Mouse (Mus musculus): ENCODE measurements around the gene Hoxd13. TPM values are rescaled to one million over a fixed set of nuclear protein-coding genes. Genes with fewer than 3 reads are reported as not detected.

The Hoxd13 gene
- polyA plus RNA-seq, 1 experiment: 0.04 TPM

GRCm38 (mm10) chr2:74656632-74657021, 11.5 kb upstream of the Hoxd13 start:
- TF ChIP-seq CTCF (IDR thresholded peaks at IDR 0.05; ENCODE audit: borderline replicate concordance, control insufficient read depth, extremely low read depth, insufficient read depth, low read length, poor library complexity) (no peak), POLR2A (IDR thresholded peaks at IDR 0.05; ENCODE audit: control insufficient read depth, extremely low read depth, insufficient read depth, low read length, poor library complexity) (no peak)
- WGBS: 12% methylated on average over 4 of the region's 4 CpGs
- DNase-seq: no peak
- no peak overlapping the region for H3K27ac ChIP-seq (ENCODE audit: control insufficient read depth, insufficient read depth, low read length)
- peaks cover 36% of the 10 kb centered on the region for H3K27me3 ChIP-seq (ENCODE audit: control insufficient read depth, insufficient read depth, low read length)
- H3K4me1 ChIP-seq (replicated peaks; ENCODE audit: control insufficient read depth, insufficient read depth, low read length): no peaks in the 10 kb centered on the region
- H3K36me3 ChIP-seq (ENCODE audit: control insufficient read depth, insufficient read depth, low read length): no peaks in the 10 kb centered on the region
- H3K4me3 ChIP-seq (ENCODE audit: control insufficient read depth, insufficient read depth, low read length): no peak overlapping the region

GRCm38 (mm10) chr2:74657251-74658023, 10.7 kb upstream of the Hoxd13 start:
- no peak overlapping the region for H3K4me3 ChIP-seq (ENCODE audit: control insufficient read depth, insufficient read depth, low read length)

GRCm38 (mm10) chr2:74658024-74658666, 10.0 kb upstream of the Hoxd13 start:
- H3K36me3 ChIP-seq (ENCODE audit: control insufficient read depth, insufficient read depth, low read length): no peaks in the 10 kb centered on the region
- 7% methylated on average over 15 of the region's 15 CpGs for WGBS
- no peak for DNase-seq
- H3K4me1 ChIP-seq (replicated peaks; ENCODE audit: control insufficient read depth, insufficient read depth, low read length): no peaks in the 10 kb centered on the region
- no peak overlapping the region for H3K4me3 ChIP-seq (ENCODE audit: control insufficient read depth, insufficient read depth, low read length)
- no peak for TF ChIP-seq CTCF (IDR thresholded peaks at IDR 0.05; ENCODE audit: borderline replicate concordance, control insufficient read depth, extremely low read depth, insufficient read depth, low read length, poor library complexity)
- no peak for TF ChIP-seq POLR2A (IDR thresholded peaks at IDR 0.05; ENCODE audit: control insufficient read depth, extremely low read depth, insufficient read depth, low read length, poor library complexity)
- H3K27ac ChIP-seq (ENCODE audit: control insufficient read depth, insufficient read depth, low read length): no peak overlapping the region
- peaks cover 41% of the 10 kb centered on the region for H3K27me3 ChIP-seq (ENCODE audit: control insufficient read depth, insufficient read depth, low read length)

More at GRCm38 (mm10) chr2:74657251-74658023, 10.7 kb upstream of the Hoxd13 start:
- no peaks in the 10 kb centered on the region for H3K4me1 ChIP-seq (replicated peaks; ENCODE audit: control insufficient read depth, insufficient read depth, low read length)
- no peaks in the 10 kb centered on the region for H3K36me3 ChIP-seq (ENCODE audit: control insufficient read depth, insufficient read depth, low read length)
- TF ChIP-seq CTCF (IDR thresholded peaks at IDR 0.05; ENCODE audit: borderline replicate concordance, control insufficient read depth, extremely low read depth, insufficient read depth, low read length, poor library complexity) (no peak), POLR2A (IDR thresholded peaks at IDR 0.05; ENCODE audit: control insufficient read depth, extremely low read depth, insufficient read depth, low read length, poor library complexity) (no peak)
- H3K27me3 ChIP-seq (ENCODE audit: control insufficient read depth, insufficient read depth, low read length): peaks cover 40% of the 10 kb centered on the region
- WGBS: 5% methylated on average over 62 of the region's 62 CpGs
- H3K27ac ChIP-seq (ENCODE audit: control insufficient read depth, insufficient read depth, low read length): no peak overlapping the region
- DNase-seq: no peak

- no peaks in the 10 kb centered on the region for H3K4me1 ChIP-seq (replicated peaks; ENCODE audit: control insufficient read depth, insufficient read depth, low read length)
- no peak for TF ChIP-seq POLR2A (IDR thresholded peaks at IDR 0.05; ENCODE audit: control insufficient read depth, extremely low read depth, insufficient read depth, low read length, poor library complexity)
- TF ChIP-seq CTCF (IDR thresholded peaks at IDR 0.05; ENCODE audit: borderline replicate concordance, control insufficient read depth, extremely low read depth, insufficient read depth, low read length, poor library complexity): no peak
- H3K27ac ChIP-seq (ENCODE audit: control insufficient read depth, insufficient read depth, low read length): no peak overlapping the region
- peaks cover 42% of the 10 kb centered on the region for H3K27me3 ChIP-seq (ENCODE audit: control insufficient read depth, insufficient read depth, low read length)
- no peak for DNase-seq
- WGBS: 7% methylated on average over 47 of the region's 47 CpGs
- H3K4me3 ChIP-seq (ENCODE audit: control insufficient read depth, insufficient read depth, low read length): no peak overlapping the region
- H3K36me3 ChIP-seq (ENCODE audit: control insufficient read depth, insufficient read depth, low read length): no peaks in the 10 kb centered on the region
Observed at GRCm38 (mm10) chr2:74658667-74659371, 9.3 kb upstream of the Hoxd13 start.

GRCm38 (mm10) chr2:74659507-74660005, 8.6 kb upstream of the Hoxd13 start, which contains the start of gene Evx2:
Evx2 (minus strand) TSS chr2:74659557.
- Histone ChIP-seq H3K4me3 (ENCODE audit: control insufficient read depth, insufficient read depth, low read length) (no peak within 1 kb of the TSS), H3K36me3 (ENCODE audit: control insufficient read depth, insufficient read depth, low read length) (no peaks in the 10 kb centered on the region), H3K4me1 (replicated peaks; ENCODE audit: control insufficient read depth, insufficient read depth, low read length) (no peaks in the 10 kb centered on the region), H3K27ac (ENCODE audit: control insufficient read depth, insufficient read depth, low read length) (no peak within 1 kb of the TSS), H3K27me3 (ENCODE audit: control insufficient read depth, insufficient read depth, low read length) (peaks cover 45% of the 10 kb centered on the region)
- TF ChIP-seq CTCF (IDR thresholded peaks at IDR 0.05; ENCODE audit: borderline replicate concordance, control insufficient read depth, extremely low read depth, insufficient read depth, low read length, poor library complexity): no peak
- TF ChIP-seq POLR2A (IDR thresholded peaks at IDR 0.05; ENCODE audit: control insufficient read depth, extremely low read depth, insufficient read depth, low read length, poor library complexity): no peak
- no peak for DNase-seq
- WGBS: 11% methylated on average over 28 of the region's 28 CpGs
